Mouse (Mus musculus): ENCODE measurements around the gene Zmym6.

DNA sequence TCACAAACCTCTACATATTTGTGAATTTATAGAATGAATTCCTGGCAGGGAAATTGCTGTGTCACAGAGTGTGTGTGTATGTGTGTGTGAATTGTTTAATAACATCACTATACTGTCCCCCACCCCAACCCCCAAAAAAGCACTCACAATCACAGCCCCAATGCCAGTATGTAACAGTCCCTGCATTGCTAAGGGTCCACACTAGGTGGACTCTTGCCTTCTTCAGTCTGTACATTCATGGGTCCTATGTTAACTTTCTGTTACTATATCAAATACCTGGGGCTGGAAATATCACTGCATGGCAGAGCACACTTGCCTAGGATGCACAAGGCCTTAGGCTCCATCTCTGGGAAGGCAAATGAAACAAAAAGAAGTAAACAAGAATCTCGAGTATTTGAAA is 57.5 kb downstream of the Zmym6 start:
- TF ChIP-seq EP300 (IDR thresholded peaks at IDR 0.05) (no peak), CTCF (IDR thresholded peaks at IDR 0.05) (no peak)
